Mouse (Mus musculus): ENCODE measurements around the gene Ndufb7.

DNA sequence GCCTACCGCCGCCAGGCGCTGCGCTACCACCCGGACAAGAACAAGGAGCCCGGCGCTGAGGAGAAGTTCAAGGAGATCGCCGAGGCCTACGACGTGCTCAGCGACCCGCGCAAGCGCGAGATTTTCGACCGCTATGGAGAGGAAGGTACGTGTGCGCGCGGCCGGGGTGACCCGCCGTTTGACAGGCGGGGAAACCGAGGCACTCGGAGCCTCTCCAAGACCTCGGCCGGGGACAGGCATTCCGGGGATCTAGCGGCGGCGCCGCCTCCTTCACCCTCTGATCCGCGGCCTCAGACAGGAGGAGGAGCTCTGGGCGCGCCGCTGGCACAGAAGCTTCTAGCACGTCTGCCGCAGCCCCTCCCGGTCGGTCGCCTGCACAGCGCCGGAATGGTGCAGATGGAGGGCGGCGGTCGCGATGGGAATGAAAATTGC, 41.9 kb downstream of the Ndufb7 start:
- TF ChIP-seq MAFK (IDR thresholded peaks at IDR 0.05; ENCODE audit: insufficient read depth, low read depth, low read length) (no peak), ZNF384 (IDR thresholded peaks at IDR 0.05; ENCODE audit: low read depth, low read length) (no peak)
